Comparison of ENCODE assay signal across 10 mouse cellular contexts in genomic region chr1:82038171-82038570, GRCm38 (mm10).
"Had no signal": no experiment of that assay in that cellular context is flagged by ENCODE, and none has a peak within 500 bp of the region (broad histone marks: within the 10 kb centered on the region; RNA-seq: fewer than 3 reads in every experiment).

No protein-coding gene starts in this region.

- DNase-seq: lung, adult 18-20 months; lung, embryonic 14.5 days; lung, postnatal 14 days; lung, postnatal 36 days; retina, postnatal 1 day; right cerebral cortex, adult 18-20 months; right cerebral cortex, postnatal 25 days; right cerebral cortex, postnatal 4 days; thymus, adult 2 months; thymus, postnatal 25 days had no signal
